Comparison of ENCODE assay signal across 8 mouse cellular contexts in genomic region chr11:100738749-100739148, GRCm38 (mm10). TPM values are rescaled to one million over a fixed set of nuclear protein-coding genes. Genes with fewer than 3 reads are reported as not detected.
DNase-seq lines count a peak whose midpoint lies in the region; ATAC-seq lines count a peak whose summit lies in the region.

No protein-coding gene starts in this region.

- H3K4me2 ChIP-seq in kidney, embryonic 14.5 days (replicated peaks; ENCODE audit: low read depth, low read length) = peak overlapping the region; percentile 82
- H3K4me2 ChIP-seq in embryonic facial prominence, embryonic 11.5 days (ENCODE audit: low read depth, low read length) = peak overlapping the region; percentile 49; the same call in 1 of the 2 replicates
- peak overlapping the region; percentile 76 for H3K4me2 ChIP-seq in intestine, embryonic 14.5 days (ENCODE audit: low read length)
- H3K4me2 ChIP-seq in midbrain, embryonic 16.5 days (ENCODE audit: low read length) = peak overlapping the region; percentile 84

- H3K27ac ChIP-seq in kidney, embryonic 14.5 days (ENCODE audit: low read depth, low read length) = no peak overlapping the region
- H3K27ac ChIP-seq in embryonic facial prominence, embryonic 11.5 days (replicated peaks; ENCODE audit: low read depth, low read length) = no peak overlapping the region
- H3K27ac ChIP-seq in intestine, embryonic 14.5 days (ENCODE audit: low read depth) = no peak overlapping the region
- H3K27ac ChIP-seq in midbrain, embryonic 16.5 days (ENCODE audit: low read length) = no peak overlapping the region

- DNase-seq in kidney, adult 9 months = no peak
- no peak for DNase-seq in embryonic facial prominence, embryonic 11.5 days (ENCODE audit: low spot score)
- DNase-seq in intestine, embryonic 14.5 days (ENCODE audit: low spot score) = no peak
- DNase-seq in retina, embryonic 14.5 days (ENCODE audit: low spot score) = no peak
- DNase-seq in kidney, postnatal 25 days = no peak
- DNase-seq in lung, postnatal 25 days (ENCODE audit: low spot score) = no peak

- no peak overlapping the region for H3K9ac ChIP-seq in kidney, embryonic 14.5 days (ENCODE audit: low read depth, low read length)
- no peak overlapping the region for H3K9ac ChIP-seq in embryonic facial prominence, embryonic 11.5 days (replicated peaks; ENCODE audit: low read length)
- peak overlapping the region; percentile 56 for H3K9ac ChIP-seq in intestine, embryonic 14.5 days (ENCODE audit: low read length)
- H3K9ac ChIP-seq in midbrain, embryonic 16.5 days (ENCODE audit: low read depth, low read length) = peak overlapping the region; percentile 64; the same call in 1 of the 2 replicates

- H3K9me3 ChIP-seq in kidney, embryonic 14.5 days (ENCODE audit: control insufficient read depth, low read length) = no peaks in the 10 kb centered on the region
- no peaks in the 10 kb centered on the region for H3K9me3 ChIP-seq in embryonic facial prominence, embryonic 11.5 days (replicated peaks; ENCODE audit: control insufficient read depth, low read length)
- H3K9me3 ChIP-seq in intestine, embryonic 14.5 days (ENCODE audit: control insufficient read depth, low read length) = no peaks in the 10 kb centered on the region
- H3K9me3 ChIP-seq in midbrain, embryonic 16.5 days (replicated peaks; ENCODE audit: control insufficient read depth, low read length, poor library complexity, severe bottlenecking) = no peaks in the 10 kb centered on the region

- no peaks in the 10 kb centered on the region for H3K27me3 ChIP-seq in kidney, embryonic 14.5 days (ENCODE audit: control insufficient read depth, insufficient read depth, low read length)
- no peaks in the 10 kb centered on the region for H3K27me3 ChIP-seq in embryonic facial prominence, embryonic 11.5 days (ENCODE audit: control insufficient read depth, insufficient read depth, low read length)
- no peaks in the 10 kb centered on the region for H3K27me3 ChIP-seq in intestine, embryonic 14.5 days (replicated peaks; ENCODE audit: control insufficient read depth, insufficient read depth, low read length)
- H3K27me3 ChIP-seq in midbrain, embryonic 16.5 days (ENCODE audit: control insufficient read depth, insufficient read depth, low read depth, low read length) = no peaks in the 10 kb centered on the region

- ATAC-seq in kidney, embryonic 14.5 days (ENCODE audit: low FRiP score, low TSS enrichment) = no peak
- ATAC-seq in embryonic facial prominence, embryonic 11.5 days (replicated peaks; ENCODE audit: insufficient number of reproducible peaks, low FRiP score, low TSS enrichment, low read depth) = no peak
- 0 out of 2 replicates have a peak, but pooled peaks have one; percentile 7 for ATAC-seq in intestine, embryonic 14.5 days (replicated peaks; ENCODE audit: low FRiP score, low TSS enrichment, low read depth)
- peak; percentile 13; the same call in 1 of the 2 replicates for ATAC-seq in midbrain, embryonic 16.5 days

- peaks cover 19% of the 10 kb centered on the region for H3K4me1 ChIP-seq in kidney, embryonic 14.5 days (ENCODE audit: control insufficient read depth, insufficient read depth, low read length)
- H3K4me1 ChIP-seq in embryonic facial prominence, embryonic 11.5 days (ENCODE audit: control insufficient read depth, insufficient read depth, low read length) = no peaks in the 10 kb centered on the region
- H3K4me1 ChIP-seq in intestine, embryonic 14.5 days (replicated peaks; ENCODE audit: control insufficient read depth, insufficient read depth, low read length) = peaks cover 18% of the 10 kb centered on the region
- peaks cover 16% of the 10 kb centered on the region for H3K4me1 ChIP-seq in midbrain, embryonic 16.5 days (ENCODE audit: control insufficient read depth, insufficient read depth, low read length)

- peak overlapping the region; percentile 90 for H3K4me3 ChIP-seq in kidney, embryonic 14.5 days (ENCODE audit: low read length)
- H3K4me3 ChIP-seq in embryonic facial prominence, embryonic 11.5 days (ENCODE audit: low read depth, low read length) = peak overlapping the region; percentile 89; the same call in 1 of the 2 replicates
- H3K4me3 ChIP-seq in intestine, embryonic 14.5 days (ENCODE audit: low read depth, low read length) = peak overlapping the region; percentile 98
- peak overlapping the region; percentile 62 for H3K4me3 ChIP-seq in midbrain, embryonic 16.5 days (ENCODE audit: low read depth, low read length)

- 16% methylated on average over 5 of the region's 5 CpGs for WGBS in kidney, embryonic 14.5 days
- 14% methylated on average over 5 of the region's 5 CpGs for WGBS in embryonic facial prominence, embryonic 11.5 days
- WGBS in intestine, embryonic 14.5 days = 16% methylated on average over 5 of the region's 5 CpGs
- WGBS in midbrain, embryonic 16.5 days = 14% methylated on average over 5 of the region's 5 CpGs

- peaks cover 6% of the 10 kb centered on the region; the same call in 1 of the 2 replicates for H3K36me3 ChIP-seq in kidney, embryonic 14.5 days (ENCODE audit: control insufficient read depth, insufficient read depth, low read length)
- H3K36me3 ChIP-seq in embryonic facial prominence, embryonic 11.5 days (replicated peaks; ENCODE audit: control insufficient read depth, insufficient read depth, low read depth, low read length) = no peaks in the 10 kb centered on the region
- no peaks in the 10 kb centered on the region for H3K36me3 ChIP-seq in intestine, embryonic 14.5 days (ENCODE audit: control insufficient read depth, insufficient read depth, low read length)
- H3K36me3 ChIP-seq in midbrain, embryonic 16.5 days (ENCODE audit: control insufficient read depth, insufficient read depth, low read length) = peaks cover 5% of the 10 kb centered on the region; the same call in 1 of the 2 replicates

RNA-seq across cellular contexts. Expression of gene Rab5c, which starts 0.7 kb away (rescaled TPM):
- 46.8 and 92.8 TPM in 2 replicates for polyA plus RNA-seq in kidney, embryonic 14.5 days (2014; fragmentation: Nextera tagmentation; extraction: Ambion mirVana)
- polyA plus RNA-seq in embryonic facial prominence, embryonic 11.5 days (2014; fragmentation: Nextera tagmentation; extraction: Ambion mirVana) = 76.6 and 86.1 TPM in 2 replicates
- polyA plus RNA-seq in intestine, embryonic 14.5 days (2014; fragmentation: Nextera tagmentation; extraction: Ambion mirVana) = 61.2 and 63.0 TPM in 2 replicates
- polyA plus RNA-seq in midbrain, embryonic 16.5 days (2015; fragmentation: Nextera tagmentation; extraction: Ambion mirVana) = 41.1 and 43.3 TPM in 2 replicates

RNA-seq across cellular contexts. Expression of gene Kcnh4, which starts 21.0 kb away (rescaled TPM):
- 0.07 TPM in 1 of 2 replicates, not detected in the other for polyA plus RNA-seq in kidney, embryonic 14.5 days (2014; fragmentation: Nextera tagmentation; extraction: Ambion mirVana)
- 0.50 and 0.56 TPM in 2 replicates for polyA plus RNA-seq in embryonic facial prominence, embryonic 11.5 days (2014; fragmentation: Nextera tagmentation; extraction: Ambion mirVana)
- polyA plus RNA-seq in intestine, embryonic 14.5 days (2014; fragmentation: Nextera tagmentation; extraction: Ambion mirVana) = 0.27 and 0.41 TPM in 2 replicates
- 11.4 and 12.3 TPM in 2 replicates for polyA plus RNA-seq in midbrain, embryonic 16.5 days (2015; fragmentation: Nextera tagmentation; extraction: Ambion mirVana)

RNA-seq across cellular contexts. Expression of gene Hcrt, which starts 24.0 kb away (rescaled TPM):
- not detected in 2 replicates for polyA plus RNA-seq in kidney, embryonic 14.5 days (2014; fragmentation: Nextera tagmentation; extraction: Ambion mirVana)
- not detected in 2 replicates for polyA plus RNA-seq in embryonic facial prominence, embryonic 11.5 days (2014; fragmentation: Nextera tagmentation; extraction: Ambion mirVana)
- not detected in 2 replicates for polyA plus RNA-seq in intestine, embryonic 14.5 days (2014; fragmentation: Nextera tagmentation; extraction: Ambion mirVana)
- polyA plus RNA-seq in midbrain, embryonic 16.5 days (2015; fragmentation: Nextera tagmentation; extraction: Ambion mirVana) = 2.5 and 4.6 TPM in 2 replicates

RNA-seq across cellular contexts. Expression of gene Hspb9, which starts 25.1 kb away (rescaled TPM):
- polyA plus RNA-seq in kidney, embryonic 14.5 days (2014; fragmentation: Nextera tagmentation; extraction: Ambion mirVana) = 0.47 TPM in 1 of 2 replicates, not detected in the other
- not detected in 2 replicates for polyA plus RNA-seq in embryonic facial prominence, embryonic 11.5 days (2014; fragmentation: Nextera tagmentation; extraction: Ambion mirVana)
- 0.78 and 0.96 TPM in 2 replicates for polyA plus RNA-seq in intestine, embryonic 14.5 days (2014; fragmentation: Nextera tagmentation; extraction: Ambion mirVana)
- polyA plus RNA-seq in midbrain, embryonic 16.5 days (2015; fragmentation: Nextera tagmentation; extraction: Ambion mirVana) = 0.34 TPM in 1 of 2 replicates, not detected in the other

RNA-seq across cellular contexts. Expression of gene Kat2a, which starts 26.5 kb away (rescaled TPM):
- polyA plus RNA-seq in kidney, embryonic 14.5 days (2014; fragmentation: Nextera tagmentation; extraction: Ambion mirVana) = 44.3 and 74.5 TPM in 2 replicates
- polyA plus RNA-seq in embryonic facial prominence, embryonic 11.5 days (2014; fragmentation: Nextera tagmentation; extraction: Ambion mirVana) = 49.9 and 55.9 TPM in 2 replicates
- polyA plus RNA-seq in intestine, embryonic 14.5 days (2014; fragmentation: Nextera tagmentation; extraction: Ambion mirVana) = 55.5 and 60.0 TPM in 2 replicates
- polyA plus RNA-seq in midbrain, embryonic 16.5 days (2015; fragmentation: Nextera tagmentation; extraction: Ambion mirVana) = 64.9 and 65.9 TPM in 2 replicates

Comparison
In these comparisons a context has a peak if more than half of its experiments do, and no peak if none do; other contexts are left out.
1. ATAC-seq: peak in intestine, embryonic 14.5 days (single experiment) and midbrain, embryonic 16.5 days (single experiment); none in kidney, embryonic 14.5 days (single experiment) and embryonic facial prominence, embryonic 11.5 days (single experiment).
2. H3K9ac ChIP-seq: peak in intestine, embryonic 14.5 days (single experiment) and midbrain, embryonic 16.5 days (single experiment); none in kidney, embryonic 14.5 days (single experiment) and embryonic facial prominence, embryonic 11.5 days (single experiment).
3. Peak in every context shown above with its lines, with median percentiles within 50 percentile points of each other: H3K4me2 ChIP-seq and H3K4me3 ChIP-seq.